Mouse (Mus musculus): ENCODE measurements around the gene Ripor1. TPM values are rescaled to one million over a fixed set of nuclear protein-coding genes. Genes with fewer than 3 reads are reported as not detected.

The Ripor1 gene
- polyA plus RNA-seq, 1 experiment = 56.3 TPM

GRCm38 (mm10) chr8:105638510-105638909 lies 33.5 kb downstream of the Ripor1 start:
- no peak for TF ChIP-seq GATA1 (IDR thresholded peaks at IDR 0.05; ENCODE audit: low read length)

GRCm38 (mm10) chr8:105639835-105640234 lies 34.8 kb downstream of the Ripor1 start:
- TF ChIP-seq GATA1 (IDR thresholded peaks at IDR 0.05; ENCODE audit: low read length) = no peak

DNA sequence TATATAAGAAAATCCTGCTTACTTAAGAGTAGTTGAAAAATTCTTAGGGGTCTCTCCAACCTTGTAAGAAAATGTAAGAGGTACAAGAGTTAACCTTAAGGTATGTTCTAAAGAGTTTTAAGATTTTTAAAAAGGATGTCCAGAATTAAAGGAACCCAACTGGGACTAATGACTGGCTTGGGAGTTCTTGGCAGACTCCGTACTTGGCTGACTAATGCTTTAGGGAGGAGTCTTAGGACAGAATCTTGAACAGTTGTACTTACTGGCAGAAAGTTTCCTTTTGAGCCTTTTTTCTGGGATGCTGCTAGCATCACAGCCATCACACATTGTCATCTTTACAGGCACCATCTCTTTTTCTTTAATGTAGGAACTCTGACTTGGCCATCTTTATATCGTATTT lies 35.5 kb downstream of the Ripor1 start:
- TF ChIP-seq GATA1 (IDR thresholded peaks at IDR 0.05; ENCODE audit: low read length) = no peak

GRCm38 (mm10) chr8:105645205-105645604 lies 40.1 kb downstream of the Ripor1 start:
- TF ChIP-seq GATA1 (IDR thresholded peaks at IDR 0.05; ENCODE audit: low read length) = no peak

DNA sequence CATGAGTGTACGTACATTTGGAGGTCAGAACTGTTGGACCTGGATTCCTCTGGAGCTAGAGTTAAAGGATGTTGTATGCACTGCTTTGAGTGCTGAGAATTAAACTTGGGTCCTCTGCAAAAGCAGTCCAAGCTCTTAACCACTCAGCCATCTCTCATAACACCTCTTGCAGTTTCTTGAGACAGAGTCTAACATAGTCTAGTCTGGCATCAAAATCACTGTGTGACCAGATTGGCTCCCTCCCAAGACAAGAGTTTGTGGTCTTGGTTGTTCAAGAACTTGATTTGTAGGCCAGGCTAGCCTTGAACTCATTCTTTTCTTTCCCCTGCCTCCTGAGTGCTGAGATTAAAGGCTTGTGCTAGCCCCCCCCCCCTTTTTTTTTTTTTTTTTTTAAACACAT lies 43.9 kb downstream of the Ripor1 start:
- no peak for TF ChIP-seq GATA1 (IDR thresholded peaks at IDR 0.05; ENCODE audit: low read length)

DNA sequence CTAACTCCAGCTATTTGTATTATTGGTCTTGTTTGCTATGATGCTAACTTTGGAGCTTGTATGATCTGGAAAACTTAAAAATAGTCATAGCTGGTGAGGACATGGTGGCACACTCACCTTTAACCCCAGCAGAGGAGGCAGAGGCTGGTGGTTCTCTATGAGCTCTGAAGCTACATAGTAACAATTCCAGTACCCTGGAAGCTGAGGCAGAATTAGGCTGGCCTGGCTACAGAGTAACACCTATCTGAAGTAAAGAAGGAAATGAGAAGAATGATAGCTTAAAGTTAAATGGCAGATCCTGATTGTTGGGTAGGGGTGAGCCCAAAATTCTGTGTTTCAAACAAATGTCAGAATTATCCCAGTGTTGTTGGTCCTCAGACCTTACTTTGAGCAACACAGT lies 52.6 kb downstream of the Ripor1 start:
- no peak for TF ChIP-seq GATA1 (IDR thresholded peaks at IDR 0.05; ENCODE audit: low read length)

DNA sequence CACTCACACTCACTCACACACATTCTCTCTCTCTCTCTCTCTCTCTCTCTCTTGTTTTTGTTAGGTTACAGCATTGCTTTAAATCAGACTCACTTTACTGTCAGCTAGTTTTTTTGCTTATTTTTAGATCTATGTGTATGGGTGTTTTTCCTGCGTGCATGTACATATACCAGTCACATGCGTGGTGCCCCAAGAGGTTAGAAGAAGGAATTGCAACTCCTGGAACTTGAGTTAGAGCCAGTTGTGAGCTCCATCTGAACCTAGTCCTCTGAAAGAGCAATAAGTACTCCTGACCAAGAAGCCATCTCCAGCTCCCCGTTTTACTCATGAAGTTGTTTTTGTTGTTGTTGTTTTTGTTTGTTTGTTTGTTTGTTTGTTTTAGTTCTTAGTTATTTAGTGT lies 56.1 kb downstream of the Ripor1 start:
- no peak for TF ChIP-seq GATA1 (IDR thresholded peaks at IDR 0.05; ENCODE audit: low read length)

Other genes starting within 250 kb of the Ripor1 start
- not detected in 2 replicates for gene Plekhg4, start 232.0 kb upstream of the Ripor1 start, polyA plus RNA-seq (2012)
- not detected in 2 replicates for gene Kctd19, start 191.8 kb upstream of the Ripor1 start, polyA plus RNA-seq (2012)
- gene Lrrc36, start 191.7 kb upstream of the Ripor1 start, polyA plus RNA-seq (2012) = not detected in 2 replicates
- not detected in 2 replicates for gene Tppp3, start 133.7 kb upstream of the Ripor1 start, polyA plus RNA-seq (2012)
- 0.15 and 0.16 TPM in 2 replicates for gene Zdhhc1, start 108.4 kb upstream of the Ripor1 start, polyA plus RNA-seq (2012)
- not detected in 2 replicates for gene Hsd11b2, start 86.5 kb upstream of the Ripor1 start, polyA plus RNA-seq (2012)
- 17.4 and 23.6 TPM in 2 replicates for gene Atp6v0d1, start 39.2 kb upstream of the Ripor1 start, polyA plus RNA-seq (2012)
- 187 and 251 TPM in 2 replicates for gene Ctcf, start 31.3 kb downstream of the Ripor1 start, polyA plus RNA-seq (2012)
- 0.10 TPM in 1 of 2 replicates, not detected in the other for gene Agrp, start 32.1 kb downstream of the Ripor1 start, polyA plus RNA-seq (2012)
- gene Carmil2, start 81.0 kb downstream of the Ripor1 start, polyA plus RNA-seq (2012) = 1.3 and 1.7 TPM in 2 replicates
- gene Acd, start 95.8 kb downstream of the Ripor1 start, polyA plus RNA-seq (2012) = 32.7 and 72.3 TPM in 2 replicates
- 8.1 TPM in 2 replicates for gene Pard6a, start 95.9 kb downstream of the Ripor1 start, polyA plus RNA-seq (2012)
- not detected in 2 replicates for gene 4933405L10Rik, start 102.4 kb downstream of the Ripor1 start, polyA plus RNA-seq (2012)
- gene Enkd1, start 103.0 kb downstream of the Ripor1 start, polyA plus RNA-seq (2012) = 40.0 and 52.9 TPM in 2 replicates
- 4.7 TPM in 2 replicates for gene Gfod2, start 153.4 kb downstream of the Ripor1 start, polyA plus RNA-seq (2012)
- 23.9 and 32.1 TPM in 2 replicates for gene Ranbp10, start 222.1 kb downstream of the Ripor1 start, polyA plus RNA-seq (2012)
- gene Tsnaxip1, start 222.5 kb downstream of the Ripor1 start, polyA plus RNA-seq (2012) = not detected in 2 replicates
- 15.8 and 16.9 TPM in 2 replicates for gene Cenpt, start 248.0 kb downstream of the Ripor1 start, polyA plus RNA-seq (2012)
- gene Thap11, start 249.9 kb downstream of the Ripor1 start, polyA plus RNA-seq (2012) = 35.4 and 41.5 TPM in 2 replicates